Mouse (Mus musculus) hindbrain, embryonic 13.5 days (tissue): ENCODE results near the gene Tbc1d22a. TPM values are rescaled to one million over a fixed set of nuclear protein-coding genes. Genes with fewer than 3 reads are reported as not detected.
"Not testable (repeated sequence)": the region's sequence is repeated elsewhere in the genome, so short reads cannot be mapped to it uniquely, and the experiment has no call there.

Source experiments
- ATAC-seq: fragments of 200-750 bp; cut with Nextera tagmentation; 2 replicates; pipeline ENCODE4 v1.8.0; 2017; ENCODE audit warnings: moderate TSS enrichment; ENCODE audit not compliant: low FRiP score
- H3K27ac ChIP-seq: fragments of 300-500 bp; sonication (generic); 2 replicates; pipeline ENCODE4 v1.5.1; 2015; ENCODE audit warnings: inconsistent platforms, mild to moderate bottlenecking, moderate library complexity
- H3K27me3 ChIP-seq: fragments of 300-500 bp; sonication (generic); 2 replicates; pipeline ENCODE4 v1.6.1; 2015; ENCODE audit warnings: mild to moderate bottlenecking, inconsistent platforms
- H3K36me3 ChIP-seq: fragments of 300-500 bp; sonication (generic); 2 replicates; pipeline ENCODE4 v1.6.1; 2015; ENCODE audit warnings: mild to moderate bottlenecking, inconsistent platforms
- H3K4me1 ChIP-seq: fragments of 300-500 bp; sonication (generic); replicated peaks from 2 replicates; pipeline ENCODE4 v1.6.1; 2015; ENCODE audit warnings: inconsistent platforms
- H3K4me2 ChIP-seq: fragments of 300-500 bp; sonication (generic); 2 replicates; pipeline ENCODE4 v1.6.1; 2015; ENCODE audit warnings: inconsistent platforms, mild to moderate bottlenecking, moderate library complexity
- H3K4me3 ChIP-seq: fragments of 300-500 bp; sonication (generic); 2 replicates; pipeline ENCODE4 v1.5.1; 2015; ENCODE audit warnings: mild to moderate bottlenecking, inconsistent platforms
- H3K9ac ChIP-seq: fragments of 300-500 bp; sonication (generic); 2 replicates; pipeline ENCODE4 v1.6.1; 2015; ENCODE audit warnings: mild to moderate bottlenecking, inconsistent platforms
- H3K9me3 ChIP-seq: fragments of 300-500 bp; sonication (generic); 2 replicates; pipeline ENCODE4 v1.6.1; 2016; ENCODE audit warnings: inconsistent platforms
- WGBS: fragments of 180-500 bp; shearing (Covaris S2); methylation state at CpG from one replicate; pipeline ENCODE4 v1.1.7; 2015; 5-methylcytosine and 5-hydroxymethylcytosine counted together
- polyA plus RNA-seq: library from polyadenylated mRNA; unstranded; fragments of >200 nt; fragmentation: Nextera tagmentation; extraction: Ambion mirVana; gene quantifications from 2 replicates; pipeline ENCODE4 v1.2.1, GENCODE M21; 2015

Tbc1d22a gene
- polyA plus RNA-seq, 1 experiment from 2014 or later = 12.1 TPM

DNA sequence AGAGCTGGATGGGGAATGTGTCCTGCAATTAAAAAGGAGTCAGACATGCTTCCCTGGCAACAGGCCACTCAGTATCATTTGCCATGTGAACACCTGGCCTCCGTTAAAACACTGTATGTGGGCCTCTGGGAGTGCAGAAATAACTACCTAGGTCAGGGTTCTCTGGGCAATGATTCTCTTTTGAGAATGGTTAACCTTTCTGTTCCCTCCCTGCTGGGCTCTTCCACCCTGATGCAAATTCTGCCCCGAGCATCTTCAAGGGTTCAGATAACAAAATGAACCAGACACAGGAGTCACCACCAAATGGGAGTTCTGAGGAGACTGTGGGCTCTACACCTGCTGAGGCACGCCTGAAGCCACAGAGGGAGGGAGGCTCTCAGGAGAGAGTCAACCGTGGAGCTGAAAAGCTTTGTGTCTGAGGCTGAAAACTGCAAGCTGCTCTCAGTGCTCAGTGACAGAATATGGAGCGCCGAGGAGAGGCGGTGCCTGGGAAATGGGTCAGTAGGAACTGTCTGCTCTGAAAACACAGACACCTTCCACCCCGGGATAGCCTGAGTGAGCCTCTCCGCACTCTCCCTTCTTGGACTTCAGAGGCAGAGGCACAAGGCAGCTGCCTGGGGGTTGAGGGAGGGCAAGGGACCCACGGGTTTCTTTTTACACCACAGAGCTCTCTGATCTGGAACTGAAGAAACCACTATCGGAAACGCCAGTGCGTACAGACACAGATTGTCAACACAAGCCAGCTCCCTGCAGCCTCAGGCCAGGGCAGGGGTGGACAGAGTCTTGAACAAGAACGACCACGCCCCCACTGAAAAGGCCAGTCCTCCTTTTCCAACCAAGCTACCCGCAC, 40.9 kb upstream of the Tbc1d22a start:
- WGBS = 44% methylated on average over 16 of the region's 16 CpGs

GRCm38 (mm10) chr15:86175253-86176050, 38.8 kb upstream of the Tbc1d22a start:
- Histone ChIP-seq H3K27ac (no peak overlapping the region), H3K4me2 (no peak overlapping the region), H3K9me3 (no peaks in the 10 kb centered on the region), H3K36me3 (no peaks in the 10 kb centered on the region), H3K9ac (no peak overlapping the region), H3K4me3 (no peak overlapping the region), H3K27me3 (no peaks in the 10 kb centered on the region), H3K4me1 (peaks cover 20% of the 10 kb centered on the region)
- 84% methylated on average over 3 of the region's 3 CpGs for WGBS
- no peak for ATAC-seq

More for the DNA sequence above, 40.9 kb upstream of the Tbc1d22a start:
- no peak overlapping the region for H3K4me3 ChIP-seq
- H3K4me2 ChIP-seq = no peak overlapping the region
- no peaks in the 10 kb centered on the region for H3K27me3 ChIP-seq
- H3K9me3 ChIP-seq = no peaks in the 10 kb centered on the region
- peaks cover 39% of the 10 kb centered on the region for H3K4me1 ChIP-seq
- no peaks in the 10 kb centered on the region for H3K36me3 ChIP-seq
- no peak overlapping the region for H3K9ac ChIP-seq
- no peak for ATAC-seq
- H3K27ac ChIP-seq = no peak overlapping the region

DNA sequence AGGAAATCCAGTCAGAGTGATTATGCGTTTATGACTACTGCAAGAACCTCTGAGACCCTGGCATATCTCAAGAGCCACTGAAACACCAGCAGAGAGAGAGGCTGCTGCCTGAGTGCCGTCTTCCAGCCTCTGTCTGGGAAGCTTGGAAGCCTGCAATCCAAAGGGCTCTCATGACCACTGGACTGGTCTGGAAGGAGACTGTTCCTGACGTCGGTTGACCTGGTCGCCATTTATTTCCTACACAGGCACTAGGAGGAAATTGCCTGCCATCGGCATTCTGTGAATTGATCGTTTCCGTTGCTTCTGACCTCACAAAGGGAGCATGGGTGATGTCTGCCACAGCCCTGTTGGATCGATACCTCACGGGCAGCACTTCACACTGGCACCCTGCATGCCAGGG, 38.1 kb upstream of the Tbc1d22a start:
- Histone ChIP-seq H3K4me2 (no peak overlapping the region), H3K4me1 (peaks cover 20% of the 10 kb centered on the region), H3K9me3 (no peaks in the 10 kb centered on the region), H3K36me3 (no peaks in the 10 kb centered on the region), H3K9ac (no peak overlapping the region), H3K4me3 (no peak overlapping the region), H3K27me3 (no peaks in the 10 kb centered on the region), H3K27ac (no peak overlapping the region)
- WGBS = 86% methylated on average over 10 of the region's 10 CpGs
- no peak for ATAC-seq

DNA sequence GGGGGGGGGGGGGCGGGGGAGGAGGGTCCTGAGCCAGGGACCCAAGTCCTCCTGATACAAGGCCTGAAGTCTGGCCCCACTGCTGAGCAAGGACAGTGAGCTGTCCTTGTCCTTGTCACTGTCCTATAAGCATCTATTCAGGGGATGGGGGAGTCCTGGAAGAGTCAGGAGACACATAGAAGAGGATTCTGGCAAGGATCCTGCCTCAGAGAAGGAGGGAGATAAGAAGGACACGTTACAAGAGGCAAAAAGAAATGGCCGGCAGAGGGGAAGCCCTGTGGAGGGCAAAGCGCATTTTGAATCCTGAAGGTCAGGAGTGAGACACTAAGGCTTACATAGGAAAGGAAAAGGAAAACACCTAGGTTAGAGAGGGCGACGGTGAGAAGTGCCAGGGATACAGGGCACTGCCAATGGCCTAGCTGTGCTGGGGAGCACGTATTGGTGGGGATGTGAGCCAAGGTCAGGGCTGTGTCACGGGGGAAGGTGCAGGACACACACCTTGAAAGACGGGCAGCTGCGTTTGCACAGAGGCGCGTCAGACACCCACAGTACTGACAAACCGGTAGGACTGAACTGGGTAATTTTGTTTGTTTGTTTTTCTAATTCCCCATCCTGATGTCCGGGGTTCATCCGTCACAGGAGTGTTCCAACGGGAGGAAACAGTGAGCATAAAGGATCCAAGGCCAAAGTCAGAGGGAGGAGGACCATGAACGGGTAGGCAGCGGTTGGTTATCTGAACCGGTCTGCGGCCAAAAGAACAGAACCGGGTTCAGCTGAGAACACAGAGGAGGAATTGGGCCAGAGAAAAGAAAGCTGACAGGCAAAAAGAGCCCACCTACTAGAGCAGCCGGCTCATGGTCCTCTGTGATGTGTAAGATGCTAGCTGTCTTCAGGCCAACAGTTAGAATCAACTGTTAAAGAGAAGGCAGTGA, 37.2 kb upstream of the Tbc1d22a start:
- no peak for ATAC-seq
- 79% methylated on average over 22 of the region's 22 CpGs for WGBS
- no peak overlapping the region for H3K4me2 ChIP-seq

GRCm38 (mm10) chr15:86177703-86178251, 36.5 kb upstream of the Tbc1d22a start:
- not testable (repeated sequence) for H3K9ac ChIP-seq, H3K4me3 ChIP-seq, H3K27me3 ChIP-seq, H3K36me3 ChIP-seq, ATAC-seq, H3K9me3 ChIP-seq, H3K4me2 ChIP-seq, H3K27ac ChIP-seq
- H3K4me1 ChIP-seq = peaks cover 29% of the 10 kb centered on the region
- WGBS = 87% methylated on average over 2 of the region's 2 CpGs

More for the DNA sequence above, 37.2 kb upstream of the Tbc1d22a start:
- H3K27ac ChIP-seq = no peak overlapping the region
- H3K4me1 ChIP-seq = peaks cover 25% of the 10 kb centered on the region
- no peak overlapping the region for H3K9ac ChIP-seq
- H3K4me3 ChIP-seq = no peak overlapping the region
- H3K27me3 ChIP-seq = no peaks in the 10 kb centered on the region
- H3K9me3 ChIP-seq = no peaks in the 10 kb centered on the region
- H3K36me3 ChIP-seq = no peaks in the 10 kb centered on the region

GRCm38 (mm10) chr15:86178594-86178993, 35.7 kb upstream of the Tbc1d22a start:
- H3K9ac ChIP-seq = no peak overlapping the region
- H3K9me3 ChIP-seq = no peaks in the 10 kb centered on the region
- H3K4me3 ChIP-seq = no peak overlapping the region
- H3K4me2 ChIP-seq = no peak overlapping the region
- ATAC-seq = no peak
- no peak overlapping the region for H3K27ac ChIP-seq
- no peaks in the 10 kb centered on the region for H3K36me3 ChIP-seq
- peaks cover 27% of the 10 kb centered on the region for H3K4me1 ChIP-seq
- no peaks in the 10 kb centered on the region for H3K27me3 ChIP-seq
- WGBS = 89% methylated on average over 6 of the region's 6 CpGs

GRCm38 (mm10) chr15:86180427-86180826, 33.8 kb upstream of the Tbc1d22a start:
- H3K27me3 ChIP-seq = no peaks in the 10 kb centered on the region
- no peak for ATAC-seq
- no peak overlapping the region for H3K4me3 ChIP-seq
- no peak overlapping the region for H3K9ac ChIP-seq
- H3K27ac ChIP-seq = no peak overlapping the region
- 88% methylated on average over 4 of the region's 4 CpGs for WGBS
- no peaks in the 10 kb centered on the region for H3K36me3 ChIP-seq
- no peaks in the 10 kb centered on the region for H3K9me3 ChIP-seq
- H3K4me2 ChIP-seq = no peak overlapping the region
- peaks cover 32% of the 10 kb centered on the region for H3K4me1 ChIP-seq

GRCm38 (mm10) chr15:86181321-86181720, 32.9 kb upstream of the Tbc1d22a start:
- not testable (repeated sequence) for H3K9ac ChIP-seq, H3K4me3 ChIP-seq, H3K4me2 ChIP-seq, H3K9me3 ChIP-seq, H3K27me3 ChIP-seq, ATAC-seq, H3K27ac ChIP-seq, H3K36me3 ChIP-seq
- 94% methylated on average over 3 of the region's 3 CpGs for WGBS
- H3K4me1 ChIP-seq = peaks cover 36% of the 10 kb centered on the region

DNA sequence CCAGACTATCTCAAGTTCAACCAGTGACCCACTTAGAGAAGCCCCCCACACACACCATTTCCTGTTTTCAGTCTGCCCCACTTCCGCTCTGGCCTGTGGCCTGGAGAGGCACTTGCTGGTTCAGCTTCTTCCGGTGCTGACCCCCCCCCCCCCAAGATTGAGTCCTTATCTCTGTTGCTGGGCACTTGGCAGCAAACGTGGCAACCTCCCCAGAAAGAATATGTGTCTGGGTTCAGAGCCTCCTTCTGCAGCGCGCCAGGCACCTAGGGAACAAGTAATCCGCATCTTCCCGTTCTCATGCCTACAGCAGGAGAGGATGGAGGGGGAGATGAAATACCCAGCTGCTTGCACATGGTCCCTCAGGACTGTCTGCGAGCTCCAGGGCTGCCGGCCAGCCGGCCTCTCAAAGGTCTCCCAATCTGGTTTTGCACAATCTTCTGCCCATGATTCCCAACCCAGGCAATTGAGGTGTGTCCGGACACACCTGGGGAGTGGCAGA, 32.3 kb upstream of the Tbc1d22a start:
- Histone ChIP-seq H3K9me3 (no peaks in the 10 kb centered on the region), H3K27me3 (no peaks in the 10 kb centered on the region), H3K9ac (peak overlapping the region; percentile 43), H3K4me3 (no peak overlapping the region), H3K36me3 (no peaks in the 10 kb centered on the region), H3K4me1 (peaks cover 42% of the 10 kb centered on the region), H3K27ac (peak overlapping the region; percentile 40), H3K4me2 (no peak overlapping the region)
- no peak for ATAC-seq
- 40% methylated on average over 11 of the region's 11 CpGs for WGBS

DNA sequence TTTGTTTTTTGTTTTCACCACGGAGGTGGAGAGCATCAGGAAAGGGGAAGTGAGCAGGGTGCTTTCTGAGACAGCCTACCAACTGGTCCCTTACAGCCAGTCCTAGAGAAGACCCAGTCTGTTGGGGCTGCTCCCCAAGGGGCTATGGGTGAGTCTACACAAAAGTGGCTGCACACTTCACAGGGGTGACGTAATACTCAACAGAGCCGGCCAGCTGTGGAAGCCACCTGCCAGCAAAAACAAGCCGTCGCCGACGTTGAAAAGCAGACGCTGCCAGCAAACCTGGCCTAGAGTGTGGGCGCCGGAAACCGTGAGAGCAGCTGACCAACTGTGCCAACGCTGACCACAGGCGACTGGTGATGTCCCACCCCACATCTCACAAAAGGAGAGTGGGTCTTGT, 31.6 kb upstream of the Tbc1d22a start:
- no peak for ATAC-seq
- Histone ChIP-seq H3K4me3 (no peak overlapping the region), H3K4me2 (peak overlapping the region; percentile 17; the same call in 1 of the 2 replicates), H3K27ac (peak overlapping the region; percentile 40), H3K27me3 (no peaks in the 10 kb centered on the region), H3K4me1 (peaks cover 42% of the 10 kb centered on the region), H3K9ac (0 out of 2 replicates have a peak overlapping the region, but pooled peaks have one; percentile 43), H3K36me3 (no peaks in the 10 kb centered on the region), H3K9me3 (no peaks in the 10 kb centered on the region)
- WGBS = 55% methylated on average over 12 of the region's 13 CpGs

- no peak overlapping the region for H3K9ac ChIP-seq
- 96% methylated on average over 8 of the region's 8 CpGs for WGBS
Observed at GRCm38 (mm10) chr15:86183484-86183883, 30.8 kb upstream of the Tbc1d22a start.

More at GRCm38 (mm10) chr15:86183484-86183883, 30.8 kb upstream of the Tbc1d22a start:
- Histone ChIP-seq H3K4me1 (peaks cover 48% of the 10 kb centered on the region), H3K4me3 (no peak overlapping the region), H3K27ac (no peak overlapping the region), H3K4me2 (peak overlapping the region; percentile 84), H3K36me3 (no peaks in the 10 kb centered on the region), H3K27me3 (no peaks in the 10 kb centered on the region), H3K9me3 (no peaks in the 10 kb centered on the region)
- ATAC-seq = no peak
